Mouse (Mus musculus): ENCODE measurements around the gene AI182371. TPM values are rescaled to one million over a fixed set of nuclear protein-coding genes. Genes with fewer than 3 reads are reported as not detected.

The AI182371 gene
- total RNA-seq (2014; rRNA removed) (0.33 and 0.38 TPM in 2 replicates), polyA plus RNA-seq (2015; fragmentation: Nextera tagmentation; extraction: Ambion mirVana) (0.18 TPM in 1 of 2 replicates, not detected in the other)

- no peak within 1 kb of the TSS for H3K4me2 ChIP-seq (ENCODE audit: low read depth)
These were observed at the start of gene AI182371 for GRCm38 (mm10) chr2:35101443-35101842. AI182371 (minus strand) TSS chr2:35101543.

GRCm38 (mm10) chr2:35148806-35149205 lies 47.5 kb upstream of the AI182371 start:
- H3K36me3 ChIP-seq (ENCODE audit: insufficient read depth) = peaks cover 90% of the 10 kb centered on the region
- no peak for ATAC-seq
- H3K27ac ChIP-seq (ENCODE audit: low read depth, low read length) = no peak overlapping the region
- H3K9me3 ChIP-seq (ENCODE audit: low read length) = no peaks in the 10 kb centered on the region
- no peak for TF ChIP-seq CTCF (IDR thresholded peaks at IDR 0.05; ENCODE audit: low read depth)
- 92% methylated on average over 10 of the region's 10 CpGs for WGBS
- DNase-seq = no peak
- no peak overlapping the region for H3K4me2 ChIP-seq (ENCODE audit: low read depth)
- no peaks in the 10 kb centered on the region for H3K4me1 ChIP-seq (ENCODE audit: insufficient read depth)
- H3K27me3 ChIP-seq (ENCODE audit: insufficient read depth, low read length) = no peaks in the 10 kb centered on the region
- H3K9ac ChIP-seq = no peak overlapping the region
- H3K4me3 ChIP-seq (ENCODE audit: low read depth, low read length) = no peak overlapping the region

More at GRCm38 (mm10) chr2:35101443-35101842, at the start of gene AI182371:
- H3K4me1 ChIP-seq (ENCODE audit: insufficient read depth) = no peaks in the 10 kb centered on the region
- ATAC-seq = no peak
- H3K27me3 ChIP-seq (ENCODE audit: insufficient read depth, low read length) = no peaks in the 10 kb centered on the region
- H3K9ac ChIP-seq = no peak within 1 kb of the TSS
- no peak within 1 kb of the TSS for H3K27ac ChIP-seq (ENCODE audit: low read depth, low read length)
- no peaks in the 10 kb centered on the region for H3K36me3 ChIP-seq (ENCODE audit: insufficient read depth)
- no peak for TF ChIP-seq CTCF (IDR thresholded peaks at IDR 0.05; ENCODE audit: low read depth)
- no peak for DNase-seq
- no peak within 1 kb of the TSS for H3K4me3 ChIP-seq (ENCODE audit: low read depth, low read length)
- 95% methylated on average over 3 of the region's 3 CpGs for WGBS
- H3K9me3 ChIP-seq (ENCODE audit: low read length) = no peaks in the 10 kb centered on the region

GRCm38 (mm10) chr2:35141673-35142072 lies 40.3 kb upstream of the AI182371 start:
- H3K4me2 ChIP-seq (ENCODE audit: low read depth) = no peak overlapping the region
- TF ChIP-seq CTCF (IDR thresholded peaks at IDR 0.05; ENCODE audit: low read depth) = no peak
- H3K4me1 ChIP-seq (ENCODE audit: insufficient read depth) = no peaks in the 10 kb centered on the region
- WGBS = 89% methylated on average over 3 of the region's 3 CpGs
- H3K9me3 ChIP-seq (ENCODE audit: low read length) = no peaks in the 10 kb centered on the region
- no peak overlapping the region for H3K27ac ChIP-seq (ENCODE audit: low read depth, low read length)
- H3K36me3 ChIP-seq (ENCODE audit: insufficient read depth) = peaks cover 71% of the 10 kb centered on the region
- no peak overlapping the region for H3K4me3 ChIP-seq (ENCODE audit: low read depth, low read length)
- no peak for DNase-seq
- H3K9ac ChIP-seq = no peak overlapping the region
- H3K27me3 ChIP-seq (ENCODE audit: insufficient read depth, low read length) = no peaks in the 10 kb centered on the region
- ATAC-seq = no peak

- Histone ChIP-seq H3K4me3 (ENCODE audit: low read depth, low read length) (no peak overlapping the region), H3K36me3 (ENCODE audit: insufficient read depth) (peaks cover 49% of the 10 kb centered on the region), H3K4me2 (ENCODE audit: low read depth) (no peak overlapping the region), H3K27ac (ENCODE audit: low read depth, low read length) (no peak overlapping the region), H3K27me3 (ENCODE audit: insufficient read depth, low read length) (no peaks in the 10 kb centered on the region), H3K4me1 (ENCODE audit: insufficient read depth) (no peaks in the 10 kb centered on the region), H3K9ac (no peak overlapping the region), H3K9me3 (ENCODE audit: low read length) (no peaks in the 10 kb centered on the region)
- WGBS = 92% methylated on average over 1 of the region's 1 CpGs
- ATAC-seq (no peak), DNase-seq (no peak)
- no peak for TF ChIP-seq CTCF (IDR thresholded peaks at IDR 0.05; ENCODE audit: low read depth)
These were observed 37.2 kb upstream of the AI182371 start for GRCm38 (mm10) chr2:35138576-35138975.

- Histone ChIP-seq H3K9ac (no peak overlapping the region), H3K4me1 (ENCODE audit: insufficient read depth) (0 out of 2 replicates have a peak, but pooled peaks cover 3% of the 10 kb centered on the region), H3K27ac (ENCODE audit: low read depth, low read length) (no peak overlapping the region), H3K9me3 (ENCODE audit: low read length) (no peaks in the 10 kb centered on the region), H3K36me3 (ENCODE audit: insufficient read depth) (peaks cover 26% of the 10 kb centered on the region), H3K4me3 (ENCODE audit: low read depth, low read length) (no peak overlapping the region), H3K27me3 (ENCODE audit: insufficient read depth, low read length) (no peaks in the 10 kb centered on the region), H3K4me2 (ENCODE audit: low read depth) (no peak overlapping the region)
- ATAC-seq (no peak), DNase-seq (no peak)
- TF ChIP-seq CTCF (IDR thresholded peaks at IDR 0.05; ENCODE audit: low read depth) = no peak
- WGBS = 57% methylated on average over 5 of the region's 5 CpGs
These were observed 32.5 kb upstream of the AI182371 start for GRCm38 (mm10) chr2:35133891-35134290.

- 10% methylated on average over 5 of the region's 5 CpGs for WGBS
- DNase-seq = no peak
- Histone ChIP-seq H3K4me2 (ENCODE audit: low read depth) (peak overlapping the region; percentile 48), H3K4me1 (ENCODE audit: insufficient read depth) (0 out of 2 replicates have a peak, but pooled peaks cover 3% of the 10 kb centered on the region), H3K4me3 (ENCODE audit: low read depth, low read length) (peak overlapping the region; percentile 39), H3K9ac (no peak overlapping the region), H3K36me3 (ENCODE audit: insufficient read depth) (peaks cover 25% of the 10 kb centered on the region), H3K9me3 (ENCODE audit: low read length) (no peaks in the 10 kb centered on the region), H3K27me3 (ENCODE audit: insufficient read depth, low read length) (no peaks in the 10 kb centered on the region), H3K27ac (ENCODE audit: low read depth, low read length) (no peak overlapping the region)
- ATAC-seq = no peak
- no peak for TF ChIP-seq CTCF (IDR thresholded peaks at IDR 0.05; ENCODE audit: low read depth)
These were observed 31.3 kb upstream of the AI182371 start for GRCm38 (mm10) chr2:35132662-35133055.

- peak; percentile 100 for ATAC-seq
These were observed 30.8 kb upstream of the AI182371 start for GRCm38 (mm10) chr2:35131991-35132661.

More at GRCm38 (mm10) chr2:35131991-35132661, 30.8 kb upstream of the AI182371 start:
- Histone ChIP-seq H3K4me1 (ENCODE audit: insufficient read depth) (0 out of 2 replicates have a peak, but pooled peaks cover 3% of the 10 kb centered on the region), H3K27ac (ENCODE audit: low read depth, low read length) (no peak overlapping the region), H3K27me3 (ENCODE audit: insufficient read depth, low read length) (no peaks in the 10 kb centered on the region), H3K36me3 (ENCODE audit: insufficient read depth) (peaks cover 25% of the 10 kb centered on the region), H3K4me3 (ENCODE audit: low read depth, low read length) (peak overlapping the region; percentile 39), H3K4me2 (ENCODE audit: low read depth) (peak overlapping the region; percentile 48), H3K9me3 (ENCODE audit: low read length) (no peaks in the 10 kb centered on the region), H3K9ac (no peak overlapping the region)
- TF ChIP-seq CTCF (IDR thresholded peaks at IDR 0.05; ENCODE audit: low read depth) = peak; percentile 28
- under 1% methylated on average over 21 of the region's 21 CpGs for WGBS
- DNase-seq = peak; percentile 96
